Mouse (Mus musculus) heart, embryonic 14.5 days (tissue): Measurements from ENCODE around the gene Fam71d. TPM values are rescaled to one million over a fixed set of nuclear protein-coding genes. Genes with fewer than 3 reads are reported as not detected.
A peak's percentile ranks its signal among the peaks of the same experiment; 100 is the strongest.

Experiments
- ATAC-seq: fragments of 200-750 bp; cut with Nextera tagmentation; 2 replicates; pipeline ENCODE4 v1.8.0; 2017; ENCODE audit warnings: low read depth, moderate TSS enrichment; ENCODE audit not compliant: insufficient number of reproducible peaks, insufficient read depth, low FRiP score
- H3K27ac ChIP-seq, 2 experiments: fragments of 200-500 bp in 1 of 2; fragments of 300-500 bp in 1 of 2; sonication (generic) in 1 of 2; replicated peaks in 1 of 2; 2 replicates each; pipeline ENCODE4 v1.5.1; 2012 to 2014; ENCODE audit warnings: low read depth in 2 of 2, low read length in 2 of 2, control low read depth in 1 of 2, mild to moderate bottlenecking in 1 of 2, mixed read lengths in 1 of 2; ENCODE audit not compliant: control insufficient read depth in 1 of 2, insufficient read depth in 1 of 2
- H3K27me3 ChIP-seq: fragments of 300-500 bp; sonication (generic); 2 replicates; pipeline ENCODE4 v1.6.1; 2014; ENCODE audit warnings: mild to moderate bottlenecking, low read length, control low read depth; ENCODE audit not compliant: control insufficient read depth, insufficient read depth
- H3K36me3 ChIP-seq: fragments of 300-500 bp; sonication (generic); 2 replicates; pipeline ENCODE4 v1.6.1; 2014; ENCODE audit warnings: mild to moderate bottlenecking, control low read depth, low read length, mixed read lengths; ENCODE audit not compliant: control insufficient read depth, insufficient read depth
- H3K4me1 ChIP-seq, 2 experiments: fragments of 200-500 bp in 1 of 2; fragments of 300-500 bp in 1 of 2; sonication (generic) in 1 of 2; 2 replicates each; pipeline ENCODE4 v1.6.1; 2012 to 2014; ENCODE audit warnings: low read length in 2 of 2, control low read depth in 1 of 2, mixed read lengths in 1 of 2; ENCODE audit not compliant: control insufficient read depth in 2 of 2, insufficient read depth in 2 of 2
- H3K4me2 ChIP-seq: fragments of 300-500 bp; sonication (generic); 2 replicates; pipeline ENCODE4 v1.6.1; 2014; ENCODE audit warnings: mild to moderate bottlenecking, low read length
- H3K4me3 ChIP-seq, 2 experiments: fragments of 200-500 bp in 1 of 2; fragments of 300-500 bp in 1 of 2; sonication (generic) in 1 of 2; 2 replicates each; pipeline ENCODE4 v1.5.1; 2012 to 2014; ENCODE audit warnings: low read length in 2 of 2, mild to moderate bottlenecking in 2 of 2, control low read depth in 1 of 2, low read depth in 1 of 2, moderate library complexity in 1 of 2; ENCODE audit not compliant: control insufficient read depth in 1 of 2, insufficient read depth in 1 of 2
- H3K9ac ChIP-seq: fragments of 300-500 bp; sonication (generic); 2 replicates; pipeline ENCODE4 v1.6.1; 2014; ENCODE audit warnings: mild to moderate bottlenecking, low read length
- H3K9me3 ChIP-seq: fragments of 300-500 bp; sonication (generic); 2 replicates; pipeline ENCODE4 v1.6.1; 2016; ENCODE audit warnings: low read length, control low read depth; ENCODE audit not compliant: control insufficient read depth
- WGBS: fragments of 180-500 bp; shearing (Covaris S2); extraction: QIAGEN DNeasy Blood & Tissue Kit; methylation state at CpG from one replicate; pipeline ENCODE4 v1.1.7; 2014; 5-methylcytosine and 5-hydroxymethylcytosine counted together
- polyA plus RNA-seq: library from polyadenylated mRNA; unstranded; fragments of >200 nt; fragmentation: Nextera tagmentation; extraction: Ambion mirVana; gene quantifications from 2 replicates; pipeline ENCODE4 v1.2.1, GENCODE M21; 2014

Gene Fam71d
- polyA plus RNA-seq, 1 experiment from 2014 or later: not detected

- ATAC-seq: no peak
- peak overlapping the region; percentile 99 for H3K4me2 ChIP-seq
- WGBS: 30% methylated on average over 1 of the region's 1 CpGs
- peak overlapping the region; percentile 82; the same call in 1 of the 2 replicates for H3K9ac ChIP-seq
- no peak overlapping the region for H3K27ac ChIP-seq
- no peaks in the 10 kb centered on the region for H3K27me3 ChIP-seq
- H3K4me3 ChIP-seq: peak overlapping the region in 1 of 2 experiments; percentile 93; a peak in 1 of 4 replicates
- peaks cover 2 to 11% of the 10 kb centered on the region in 2 experiments; a peak in 3 of 4 replicates for H3K4me1 ChIP-seq
- no peaks in the 10 kb centered on the region for H3K36me3 ChIP-seq
- H3K9me3 ChIP-seq: no peaks in the 10 kb centered on the region
Measured at GRCm38 (mm10) chr12:78747406-78747805, 56.1 kb downstream of the Fam71d start.

- peak overlapping the region; percentile 45 to 69 for H3K27ac ChIP-seq
- H3K27me3 ChIP-seq: no peaks in the 10 kb centered on the region
- peak overlapping the region; percentile 99 for H3K4me2 ChIP-seq
- peak overlapping the region; percentile 81 to 93 for H3K4me3 ChIP-seq
- H3K9ac ChIP-seq: peak overlapping the region; percentile 82
- no peaks in the 10 kb centered on the region for H3K9me3 ChIP-seq
- no peak for ATAC-seq
- H3K4me1 ChIP-seq: peaks cover 2 to 11% of the 10 kb centered on the region in 2 experiments; a peak in 3 of 4 replicates
- WGBS: under 1% methylated on average over 10 of the region's 10 CpGs
- H3K36me3 ChIP-seq: no peaks in the 10 kb centered on the region
Measured at GRCm38 (mm10) chr12:78748113-78748512, 56.8 kb downstream of the Fam71d start.

- H3K27me3 ChIP-seq: no peaks in the 10 kb centered on the region
- WGBS: under 1% methylated on average over 65 of the region's 98 CpGs
- ATAC-seq: peak; percentile 98
Measured at GRCm38 (mm10) chr12:78748557-78749377, 57.4 kb downstream of the Fam71d start, which contains the start of gene Mpp5. TSS of gene Mpp5 (plus strand) at chr12:78748907.

GRCm38 (mm10) chr12:78749378-78749801 lies 58.1 kb downstream of the Fam71d start:
- WGBS: 0% methylated on average over 25 of the region's 25 CpGs
- H3K9me3 ChIP-seq: no peaks in the 10 kb centered on the region
- peak overlapping the region; percentile 94 for H3K9ac ChIP-seq
- H3K4me1 ChIP-seq: peaks cover 2 to 11% of the 10 kb centered on the region in 2 experiments; a peak in 3 of 4 replicates
- H3K4me2 ChIP-seq: peak overlapping the region; percentile 66
- H3K27ac ChIP-seq: peak overlapping the region; percentile 96 to 97
- no peaks in the 10 kb centered on the region for H3K27me3 ChIP-seq
- ATAC-seq: peak; percentile 40
- no peaks in the 10 kb centered on the region for H3K36me3 ChIP-seq
- H3K4me3 ChIP-seq: peak overlapping the region; percentile 93 to 97

More at GRCm38 (mm10) chr12:78748557-78749377, 57.4 kb downstream of the Fam71d start, which contains the start of gene Mpp5:
- Histone ChIP-seq H3K9me3 (no peaks in the 10 kb centered on the region), H3K4me1 (peaks cover 2 to 11% of the 10 kb centered on the region in 2 experiments; a peak in 3 of 4 replicates), H3K36me3 (no peaks in the 10 kb centered on the region), H3K4me2 (peak within 1 kb of the TSS; percentile 99), H3K9ac (peak within 1 kb of the TSS; percentile 94), H3K27ac (peak within 1 kb of the TSS; percentile 96 to 97), H3K4me3 (peak within 1 kb of the TSS; percentile 93 to 97)

GRCm38 (mm10) chr12:78761979-78762378 lies 70.6 kb downstream of the Fam71d start:
- Histone ChIP-seq H3K4me2 (no peak overlapping the region), H3K27ac (no peak overlapping the region), H3K36me3 (no peaks in the 10 kb centered on the region), H3K4me3 (no peak overlapping the region), H3K27me3 (no peaks in the 10 kb centered on the region), H3K9ac (no peak overlapping the region), H3K4me1 (no peaks in the 10 kb centered on the region), H3K9me3 (no peaks in the 10 kb centered on the region)
- ATAC-seq: no peak

- Histone ChIP-seq H3K4me2 (no peak overlapping the region), H3K9ac (no peak overlapping the region), H3K4me3 (no peak overlapping the region), H3K4me1 (peaks cover 0 to 24% of the 10 kb centered on the region in 2 experiments; a peak in 1 of 4 replicates), H3K27ac (peak overlapping the region in 1 of 2 experiments; percentile 28; a peak in 1 of 4 replicates), H3K9me3 (no peaks in the 10 kb centered on the region), H3K36me3 (no peaks in the 10 kb centered on the region), H3K27me3 (no peaks in the 10 kb centered on the region)
- no peak for ATAC-seq
- 41% methylated on average over 6 of the region's 6 CpGs for WGBS
Measured at GRCm38 (mm10) chr12:78769031-78769713, 77.8 kb downstream of the Fam71d start.

GRCm38 (mm10) chr12:78773211-78773610 lies 81.9 kb downstream of the Fam71d start:
- no peak overlapping the region for H3K9ac ChIP-seq
- H3K36me3 ChIP-seq: no peaks in the 10 kb centered on the region
- H3K4me3 ChIP-seq: no peak overlapping the region
- no peak for ATAC-seq
- H3K4me2 ChIP-seq: peak overlapping the region; percentile 26; the same call in 1 of the 2 replicates
- H3K27ac ChIP-seq: peak overlapping the region in 1 of 2 experiments; percentile 57; a peak in 1 of 4 replicates
- peaks cover 0 to 22% of the 10 kb centered on the region in 2 experiments; a peak in 1 of 4 replicates for H3K4me1 ChIP-seq
- no peaks in the 10 kb centered on the region for H3K9me3 ChIP-seq
- WGBS: 4% methylated on average over 2 of the region's 2 CpGs
- no peaks in the 10 kb centered on the region for H3K27me3 ChIP-seq
